Mouse (Mus musculus) midbrain, postnatal 0 days (tissue): ENCODE results near the gene Ppef2. TPM values are rescaled to one million over a fixed set of nuclear protein-coding genes. Genes with fewer than 3 reads are reported as not detected.
A peak's percentile ranks its signal among the peaks of the same experiment; 100 is the strongest.

ENCODE experiments used
- ATAC-seq: fragments of 200-750 bp; cut with Nextera tagmentation; 2 replicates; pipeline ENCODE4 v1.8.0; 2017; ENCODE audit warnings: moderate number of reproducible peaks, mild to moderate bottlenecking, moderate TSS enrichment, moderate library complexity; ENCODE audit not compliant: low FRiP score
- DNase-seq: peaks from one replicate; pipeline ENCODE4 v3.0.0-alpha.2; 2015; ENCODE audit warnings: low spot score
- H3K27ac ChIP-seq: fragments of 300-500 bp; sonication (generic); 2 replicates; pipeline ENCODE4 v1.5.1; 2014; ENCODE audit warnings: low read depth, mild to moderate bottlenecking, low read length, mixed read lengths
- H3K27me3 ChIP-seq: fragments of 300-500 bp; sonication (generic); 2 replicates; pipeline ENCODE4 v1.6.1; 2014; ENCODE audit warnings: low read length, control low read depth, mixed read lengths; ENCODE audit not compliant: insufficient read depth
- H3K36me3 ChIP-seq: fragments of 300-500 bp; sonication (generic); 2 replicates; pipeline ENCODE4 v1.6.1; 2014; ENCODE audit warnings: low read length, control low read depth, mixed read lengths; ENCODE audit not compliant: insufficient read depth
- H3K4me1 ChIP-seq: fragments of 300-500 bp; sonication (generic); 2 replicates; pipeline ENCODE4 v1.6.1; 2014; ENCODE audit warnings: mild to moderate bottlenecking, control low read depth, antibody characterized with exemption, low read length, mixed read lengths; ENCODE audit not compliant: insufficient read depth
- H3K4me2 ChIP-seq: fragments of 300-500 bp; sonication (generic); 2 replicates; pipeline ENCODE4 v1.6.1; 2014; ENCODE audit warnings: low read depth, mild to moderate bottlenecking, low read length, mixed read lengths; ENCODE audit not compliant: poor library complexity, severe bottlenecking
- H3K4me3 ChIP-seq: fragments of 300-500 bp; sonication (generic); 2 replicates; pipeline ENCODE4 v1.5.1; 2014; ENCODE audit warnings: low read depth, mild to moderate bottlenecking, low read length, moderate library complexity
- H3K9ac ChIP-seq: fragments of 300-500 bp; sonication (generic); replicated peaks from 2 replicates; pipeline ENCODE4 v1.6.1; 2014; ENCODE audit warnings: mild to moderate bottlenecking, low read length, moderate library complexity, mixed read lengths; ENCODE audit not compliant: poor library complexity, severe bottlenecking
- H3K9me3 ChIP-seq: fragments of 300-500 bp; sonication (generic); 2 replicates; pipeline ENCODE4 v1.6.1; 2016; ENCODE audit warnings: low read length, control low read depth
- CTCF ChIP-seq: IDR thresholded peaks from 2 replicates; pipeline ENCODE4 v1.5.1; 2016; ENCODE audit warnings: antibody characterized with exemption, mild to moderate bottlenecking
- WGBS: fragments of 180-500 bp; shearing (Covaris S2); extraction: QIAGEN DNeasy Blood & Tissue Kit; methylation state at CpG from one replicate; pipeline ENCODE4 v1.1.7; 2014; 5-methylcytosine and 5-hydroxymethylcytosine counted together
- polyA plus RNA-seq: library from polyadenylated mRNA; unstranded; fragments of >200 nt; fragmentation: Nextera tagmentation; extraction: Ambion mirVana; gene quantifications from 2 replicates; pipeline ENCODE4 v1.2.1, GENCODE M21; 2015
- total RNA-seq: library from RNA; depleted of rRNA; stranded (reverse); fragments of >200 nt; gene quantifications from 2 replicates; pipeline ENCODE4 v1.2.3, GENCODE M21; 2014

The Ppef2 gene
- total and polyA plus RNA-seq, 2 experiments from 2014 or later = 0.47 to 0.60 TPM

- Histone ChIP-seq H3K4me1 (no peaks in the 10 kb centered on the region), H3K4me2 (no peak overlapping the region), H3K36me3 (no peaks in the 10 kb centered on the region), H3K27me3 (no peaks in the 10 kb centered on the region), H3K9ac (no peak overlapping the region), H3K27ac (no peak overlapping the region), H3K9me3 (no peaks in the 10 kb centered on the region), H3K4me3 (no peak overlapping the region)
- no peak for TF ChIP-seq CTCF
- no peak for DNase-seq
- no peak for ATAC-seq
- WGBS = 93% methylated on average over 9 of the region's 9 CpGs
These were observed 10.6 kb downstream of the Ppef2 start for GRCm38 (mm10) chr5:92245483-92245882.

GRCm38 (mm10) chr5:92244900-92245299 is 11.2 kb downstream of the Ppef2 start:
- Histone ChIP-seq H3K9me3 (no peaks in the 10 kb centered on the region), H3K9ac (no peak overlapping the region), H3K4me2 (no peak overlapping the region), H3K4me3 (no peak overlapping the region), H3K36me3 (no peaks in the 10 kb centered on the region), H3K4me1 (no peaks in the 10 kb centered on the region), H3K27ac (no peak overlapping the region), H3K27me3 (no peaks in the 10 kb centered on the region)
- ATAC-seq (no peak), DNase-seq (no peak)
- 98% methylated on average over 2 of the region's 2 CpGs for WGBS
- TF ChIP-seq CTCF = no peak

- no peak for ATAC-seq
- no peaks in the 10 kb centered on the region for H3K27me3 ChIP-seq
- no peaks in the 10 kb centered on the region for H3K9me3 ChIP-seq
- 91% methylated on average over 12 of the region's 12 CpGs for WGBS
- no peak overlapping the region for H3K9ac ChIP-seq
- DNase-seq = no peak
- H3K4me1 ChIP-seq = no peaks in the 10 kb centered on the region
- H3K4me2 ChIP-seq = no peak overlapping the region
- TF ChIP-seq CTCF = no peak
- no peak overlapping the region for H3K4me3 ChIP-seq
- no peaks in the 10 kb centered on the region for H3K36me3 ChIP-seq
- no peak overlapping the region for H3K27ac ChIP-seq
These were observed 15.3 kb downstream of the Ppef2 start for GRCm38 (mm10) chr5:92240769-92241168.

GRCm38 (mm10) chr5:92239333-92240232 is 16.5 kb downstream of the Ppef2 start:
- no peak overlapping the region for H3K27ac ChIP-seq
- H3K9me3 ChIP-seq = no peaks in the 10 kb centered on the region
- H3K9ac ChIP-seq = no peak overlapping the region
- H3K4me3 ChIP-seq = no peak overlapping the region
- peak; percentile 85 for DNase-seq
- 0 out of 2 replicates have a peak overlapping the region, but pooled peaks have one; percentile 10 for H3K4me2 ChIP-seq
- WGBS = 42% methylated on average over 29 of the region's 29 CpGs
- TF ChIP-seq CTCF = peak; percentile 90
- ATAC-seq = peak; percentile 73
- no peaks in the 10 kb centered on the region for H3K36me3 ChIP-seq
- no peaks in the 10 kb centered on the region for H3K4me1 ChIP-seq
- H3K27me3 ChIP-seq = no peaks in the 10 kb centered on the region

DNA sequence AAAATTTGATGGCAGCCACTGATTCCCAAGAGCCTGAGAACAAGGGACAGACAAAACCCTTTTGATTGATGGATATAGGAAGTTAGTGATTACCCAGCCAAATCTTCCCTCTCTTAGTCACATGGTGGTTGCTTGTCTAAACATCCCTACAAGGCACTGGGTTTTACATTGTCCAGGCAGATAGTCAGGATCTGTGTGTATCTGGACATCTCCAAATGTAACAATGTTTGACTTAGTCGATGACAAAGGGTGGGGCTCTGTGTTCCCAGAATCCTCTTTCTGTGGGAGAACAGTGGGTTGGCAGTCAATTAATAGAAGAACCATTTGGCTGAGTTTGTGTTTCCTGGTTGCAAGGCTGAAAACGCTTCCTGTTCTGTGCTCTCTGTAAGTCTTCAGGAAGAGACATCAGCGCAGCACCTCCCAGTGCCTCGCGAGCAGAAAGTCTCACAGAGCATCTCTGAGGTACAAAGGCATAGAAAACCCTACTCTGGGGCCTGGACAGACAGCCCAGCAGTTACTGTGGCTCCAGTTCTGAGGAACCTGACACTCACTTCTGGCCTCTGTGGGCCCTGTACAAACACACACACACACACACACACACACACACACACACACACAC is 21.0 kb downstream of the Ppef2 start:
- DNase-seq = no peak
- Histone ChIP-seq H3K36me3 (no peaks in the 10 kb centered on the region), H3K4me1 (no peaks in the 10 kb centered on the region), H3K9ac (no peak overlapping the region), H3K9me3 (no peaks in the 10 kb centered on the region), H3K4me2 (no peak overlapping the region), H3K27ac (no peak overlapping the region), H3K27me3 (no peaks in the 10 kb centered on the region), H3K4me3 (no peak overlapping the region)
- no peak for ATAC-seq
- no peak for TF ChIP-seq CTCF
- WGBS = 70% methylated on average over 5 of the region's 5 CpGs

- Histone ChIP-seq H3K27me3 (no peaks in the 10 kb centered on the region), H3K4me2 (no peak overlapping the region), H3K36me3 (no peaks in the 10 kb centered on the region), H3K4me3 (no peak overlapping the region), H3K9me3 (no peaks in the 10 kb centered on the region), H3K4me1 (no peaks in the 10 kb centered on the region), H3K27ac (no peak overlapping the region), H3K9ac (no peak overlapping the region)
- 71% methylated on average over 4 of the region's 4 CpGs for WGBS
- DNase-seq (no peak), ATAC-seq (no peak)
- TF ChIP-seq CTCF = no peak
These were observed 22.7 kb downstream of the Ppef2 start for GRCm38 (mm10) chr5:92233366-92233765.
